Mouse (Mus musculus) kidney, adult 11 months (tissue): Measurements from ENCODE around the gene Mum1.

Experiments used
- DNase-seq: peaks from one replicate; pipeline ENCODE4 v3.0.0; 2022

Mum1 gene

GRCm38 (mm10) chr10:80252493-80253274, 26.4 kb downstream of the Mum1 start:
- no peak for DNase-seq

- DNase-seq: no peak
Observed at GRCm38 (mm10) chr10:80253551-80253950, 27.3 kb downstream of the Mum1 start.

GRCm38 (mm10) chr10:80254331-80255297, 28.4 kb downstream of the Mum1 start:
- no peak for DNase-seq

- DNase-seq: no peak
Observed at GRCm38 (mm10) chr10:80255881-80256535, 29.8 kb downstream of the Mum1 start.

GRCm38 (mm10) chr10:80257936-80258335, 31.7 kb downstream of the Mum1 start:
- no peak for DNase-seq

GRCm38 (mm10) chr10:80258752-80259462, 32.7 kb downstream of the Mum1 start:
- DNase-seq: no peak

GRCm38 (mm10) chr10:80259463-80259805, 33.2 kb downstream of the Mum1 start:
- no peak for DNase-seq

- peak; percentile 86 for DNase-seq
Observed at GRCm38 (mm10) chr10:80259861-80260641, 33.8 kb downstream of the Mum1 start.

GRCm38 (mm10) chr10:80260642-80261584, 34.7 kb downstream of the Mum1 start, which contains the start of the genes Gamt and Dazap1:
Gene Gamt (minus strand): TSS chr10:80261012.
Gene Dazap1 (plus strand): TSS chr10:80261486.
- DNase-seq: peak; percentile 95

GRCm38 (mm10) chr10:80261585-80261968, 35.3 kb downstream of the Mum1 start:
- peak; percentile 99 for DNase-seq

- DNase-seq: no peak
Observed at GRCm38 (mm10) chr10:80262169-80262568, 35.9 kb downstream of the Mum1 start.

GRCm38 (mm10) chr10:80262776-80263365, 36.6 kb downstream of the Mum1 start:
- no peak for DNase-seq

GRCm38 (mm10) chr10:80264341-80265148, 38.3 kb downstream of the Mum1 start:
- DNase-seq: peak; percentile 99

GRCm38 (mm10) chr10:80265149-80265486, 38.9 kb downstream of the Mum1 start:
- no peak for DNase-seq

GRCm38 (mm10) chr10:80270099-80270498, 43.9 kb downstream of the Mum1 start:
- DNase-seq: no peak

GRCm38 (mm10) chr10:80270734-80271181, 44.5 kb downstream of the Mum1 start:
- peak; percentile 72 for DNase-seq

GRCm38 (mm10) chr10:80271186-80271843, 45.1 kb downstream of the Mum1 start:
- no peak for DNase-seq

GRCm38 (mm10) chr10:80271870-80272585, 45.8 kb downstream of the Mum1 start:
- DNase-seq: no peak
